Mouse (Mus musculus) brain, adult 10 weeks (tissue): ENCODE results near the gene Gm21762. TPM values are rescaled to one million over a fixed set of nuclear protein-coding genes. Genes with fewer than 3 reads are reported as not detected.

ENCODE experiments used
- polyA plus RNA-seq: library from polyadenylated mRNA; stranded (reverse); fragments of 350-450 nt; fragmentation: Illumina TruSeq; extraction: RNeasy Lipid Tissue Mini Kit (QIAGEN cat#74804); gene quantifications from one replicate; pipeline ENCODE4 v1.2.3, GENCODE M21; 2015; ENCODE audit warnings: low read depth, low replicate concordance

Gm21762 gene
- not detected for polyA plus RNA-seq

DNA sequence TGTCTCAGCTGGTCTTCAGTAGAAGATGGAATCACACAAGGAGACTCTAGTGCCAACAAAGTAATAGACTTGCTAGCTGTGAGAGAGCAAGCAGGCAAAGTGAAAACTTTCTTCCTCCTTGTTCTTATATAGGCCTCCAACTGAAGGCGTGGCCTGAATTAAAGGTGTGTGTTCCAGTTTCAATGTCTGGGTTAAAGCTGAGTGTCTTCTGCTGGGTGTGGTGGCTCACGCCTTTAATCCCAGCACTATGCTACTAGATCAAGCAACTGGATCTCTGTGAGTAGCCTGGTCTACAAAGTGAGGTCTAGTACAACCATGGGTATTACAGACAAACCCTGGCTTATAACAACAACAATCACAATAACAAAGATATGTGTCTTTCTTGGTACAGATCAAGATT, at the start of gene Gm21762:
Gene Gm21762, minus strand, starts transcription at position 101 of the 400 bp plus-strand sequence.

GRCm38 (mm10) chr13:120262870-120263269, 47.1 kb upstream of the Gm21762 start, which contains the start of gene AF067061:
AF067061 (plus strand) TSS chr13:120263114.

DNA sequence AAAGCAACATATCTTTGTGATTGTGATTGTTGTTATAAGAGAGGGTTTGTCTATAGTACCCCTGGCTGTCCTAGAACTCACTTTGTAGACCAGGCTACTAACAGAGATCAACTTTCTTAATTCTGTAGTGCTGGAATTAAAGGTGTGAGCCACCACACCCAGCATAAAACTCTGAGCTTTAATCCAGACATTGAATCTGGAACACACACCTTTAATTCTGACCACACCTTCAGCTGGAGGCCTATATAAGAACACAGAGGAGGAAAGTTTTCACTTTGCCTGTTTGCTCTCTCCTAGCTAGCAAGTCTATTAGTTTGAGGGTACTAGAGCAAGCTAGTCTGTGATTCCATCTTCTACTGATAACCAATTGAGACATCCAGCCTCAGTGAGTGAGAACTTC, 23.1 kb upstream of the Gm21762 start, which contains the start of gene Gm21731:
Gene Gm21731, plus strand, starts transcription at position 301 of the 400 bp plus-strand sequence.

GRCm38 (mm10) chr13:120172133-120172532, 43.6 kb downstream of the Gm21762 start, which contains the start of gene Gm21818:
Gm21818 (plus strand) TSS chr13:120172433.

Other genes starting within 250 kb of the Gm21762 start
- not detected for gene Gm36079, start 188.9 kb downstream of the Gm21762 start, polyA plus RNA-seq
- not detected for gene Gm21188, start 163.8 kb downstream of the Gm21762 start, polyA plus RNA-seq
- not detected for gene Gm20767, start 75.7 kb downstream of the Gm21762 start, polyA plus RNA-seq
- gene Gm21818, start 43.5 kb downstream of the Gm21762 start, polyA plus RNA-seq = not detected
- gene Gm21731, start 23.2 kb upstream of the Gm21762 start, polyA plus RNA-seq = not detected
- gene AF067061, start 47.2 kb upstream of the Gm21762 start, polyA plus RNA-seq = not detected
- not detected for gene BC147527, start 84.4 kb upstream of the Gm21762 start, polyA plus RNA-seq
- gene Tcstv3, start 100.9 kb upstream of the Gm21762 start, polyA plus RNA-seq = not detected